Mouse (Mus musculus): ENCODE results near the gene Cnih4.

The Cnih4 gene

GRCm38 (mm10) chr1:181210601-181211402, 66.3 kb downstream of the Cnih4 start:
- CTCF ChIA-PET, result interaction anchor here (0.6 kb wide), 2 partner anchors 38 to 186 kb away, joined by 3 to 5 read pairs; no protein-coding TSS in a partner anchor

GRCm38 (mm10) chr1:181211403-181211919, 67.0 kb downstream of the Cnih4 start:
- CTCF ChIA-PET, result interaction anchor here (0.6 to 2.8 kb wide), 3 partner anchors 20 to 45 kb away, joined by 3 to 18 read pairs (median 4); no protein-coding TSS in a partner anchor

GRCm38 (mm10) chr1:181211920-181212633, 67.6 kb downstream of the Cnih4 start, which contains the start of gene Wdr26:
Wdr26 (minus strand) TSS chr1:181212001.
- CTCF ChIA-PET, result interaction anchor here (0.5 to 2.8 kb wide), 3 partner anchors 20 to 1195 kb away, joined by 4 to 18 read pairs (median 7); no protein-coding TSS in a partner anchor

GRCm38 (mm10) chr1:181214296-181215035, 70.0 kb downstream of the Cnih4 start:
- CTCF ChIA-PET, result interaction anchor here (0.6 to 2.8 kb wide), 2 partner anchors 17 to 66 kb away, joined by 3 to 18 read pairs; no protein-coding TSS in a partner anchor

GRCm38 (mm10) chr1:181216315-181216714, 71.8 kb downstream of the Cnih4 start:
- CTCF ChIA-PET, result no interaction called here

Data from spleen, embryonic (tissue).